Mouse (Mus musculus): ENCODE results near the gene Gm20422. TPM values are rescaled to one million over a fixed set of nuclear protein-coding genes. Genes with fewer than 3 reads are reported as not detected.

Gene Gm20422
- polyA plus RNA-seq, 1 experiment = not detected

DNA sequence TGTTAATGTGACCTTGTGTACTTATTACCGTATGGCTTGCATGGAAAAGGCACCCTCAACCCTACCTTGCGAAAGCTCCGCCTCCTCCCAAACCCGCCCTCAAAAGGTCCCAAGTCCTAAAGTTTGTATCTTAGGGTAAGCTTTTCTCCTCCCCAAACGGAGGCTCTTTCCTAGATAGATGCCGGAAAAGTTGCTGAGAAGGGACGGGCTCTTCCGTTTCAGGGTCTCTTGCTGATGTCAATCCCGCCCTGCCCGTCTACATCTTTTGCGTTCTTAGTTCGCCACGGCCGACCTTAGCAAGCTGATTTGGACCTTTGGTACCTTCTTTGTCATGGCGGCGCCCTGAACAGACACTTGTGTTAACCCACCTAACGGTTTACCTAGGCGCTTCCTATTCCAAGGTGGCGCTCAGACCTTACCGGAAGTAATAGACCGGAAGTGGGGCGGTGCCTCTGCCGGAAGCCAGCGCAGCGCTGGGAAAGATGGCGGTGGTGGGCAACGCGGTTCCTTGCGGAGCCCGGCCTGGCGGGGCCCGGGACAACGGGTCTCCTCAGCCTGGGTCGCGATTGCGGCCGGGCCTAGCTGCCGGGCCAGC is 16.2 kb upstream of the Gm20422 start, which contains the start of the genes Atp13a1 and Zfp866:
Atp13a1 (plus strand) TSS at position 391 of the 595 bp plus-strand sequence.
Zfp866 (minus strand) TSS at position 406 of the 595 bp plus-strand sequence.
- peak within 1 kb of the TSS; percentile 94 for H3K27ac ChIP-seq (ENCODE audit: insufficient read depth, low read length)
- H3K9ac ChIP-seq (ENCODE audit: low read depth, poor library complexity, severe bottlenecking) = peak within 1 kb of the TSS; percentile 96
- H3K9me3 ChIP-seq (replicated peaks; ENCODE audit: control insufficient read depth, insufficient read depth, low read length, poor library complexity, severe bottlenecking) = no peaks in the 10 kb centered on the region
- H3K4me1 ChIP-seq (ENCODE audit: control insufficient read depth, insufficient read depth, low read length) = no peaks in the 10 kb centered on the region
- no peak for TF ChIP-seq EP300 (IDR thresholded peaks at IDR 0.05; ENCODE audit: insufficient read depth, low read depth, low read length)
- TF ChIP-seq POLR2A (IDR thresholded peaks at IDR 0.05; ENCODE audit: insufficient read depth, low read length) = peak; percentile 90
- no peaks in the 10 kb centered on the region for H3K27me3 ChIP-seq (ENCODE audit: control insufficient read depth, insufficient read depth, low read length, poor library complexity, severe bottlenecking)
- peak within 1 kb of the TSS; percentile 94 for H3K4me3 ChIP-seq (ENCODE audit: low read depth, low read length)
- peaks cover 27% of the 10 kb centered on the region for H3K36me3 ChIP-seq (ENCODE audit: control insufficient read depth, insufficient read depth, low read length, poor library complexity, severe bottlenecking)

DNA sequence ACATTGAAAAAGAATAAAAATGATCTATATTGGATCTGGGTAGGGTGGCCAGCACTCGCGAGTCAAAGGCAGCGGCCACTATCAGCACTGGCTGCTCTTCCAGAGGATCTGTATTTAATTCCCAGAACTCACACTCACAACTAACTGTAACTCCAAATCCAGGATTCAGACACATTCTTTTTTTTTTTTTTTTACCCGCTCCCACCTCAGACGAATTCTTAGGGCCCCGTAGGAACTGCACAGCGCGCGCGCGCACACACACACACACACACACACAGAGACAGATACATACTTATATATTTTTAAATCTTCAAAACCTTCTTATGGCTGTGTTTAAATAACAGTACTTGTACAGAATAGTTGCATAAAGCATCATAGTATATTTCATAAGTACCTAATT is 15.7 kb upstream of the Gm20422 start:
- no peaks in the 10 kb centered on the region for H3K4me1 ChIP-seq (ENCODE audit: control insufficient read depth, insufficient read depth, low read length)
- H3K9ac ChIP-seq (ENCODE audit: low read depth, poor library complexity, severe bottlenecking) = peak overlapping the region; percentile 96
- H3K9me3 ChIP-seq (replicated peaks; ENCODE audit: control insufficient read depth, insufficient read depth, low read length, poor library complexity, severe bottlenecking) = no peaks in the 10 kb centered on the region
- H3K4me3 ChIP-seq (ENCODE audit: low read depth, low read length) = peak overlapping the region; percentile 94
- peak overlapping the region; percentile 94 for H3K27ac ChIP-seq (ENCODE audit: insufficient read depth, low read length)
- TF ChIP-seq POLR2A (IDR thresholded peaks at IDR 0.05; ENCODE audit: insufficient read depth, low read length) (no peak), CTCF (IDR thresholded peaks at IDR 0.05; ENCODE audit: low read depth, low read length) (no peak), EP300 (IDR thresholded peaks at IDR 0.05; ENCODE audit: insufficient read depth, low read depth, low read length) (no peak)
- no peaks in the 10 kb centered on the region for H3K27me3 ChIP-seq (ENCODE audit: control insufficient read depth, insufficient read depth, low read length, poor library complexity, severe bottlenecking)
- H3K36me3 ChIP-seq (ENCODE audit: control insufficient read depth, insufficient read depth, low read length, poor library complexity, severe bottlenecking) = peaks cover 22% of the 10 kb centered on the region

DNA sequence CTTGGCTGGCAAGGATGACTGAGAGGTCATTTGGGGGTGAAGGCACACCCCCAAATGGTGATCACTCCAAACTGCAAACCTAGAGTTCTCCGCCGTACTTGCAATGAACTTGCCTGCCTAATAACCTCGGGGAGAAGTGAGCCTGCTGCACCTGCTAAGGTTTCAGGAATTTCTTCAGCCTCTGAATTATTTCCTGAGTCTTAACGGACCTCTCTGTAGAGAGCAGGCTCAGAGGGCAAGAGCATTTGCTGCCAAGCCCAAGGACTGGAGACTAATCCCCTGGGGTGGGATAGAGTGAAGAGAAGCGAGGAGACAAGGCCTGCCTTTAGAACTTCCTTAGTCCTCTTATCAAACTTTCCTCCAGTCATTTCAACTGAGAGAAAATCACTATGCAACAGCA is 15.0 kb upstream of the Gm20422 start:
- TF ChIP-seq EP300 (IDR thresholded peaks at IDR 0.05; ENCODE audit: insufficient read depth, low read depth, low read length) = no peak
- TF ChIP-seq CTCF (IDR thresholded peaks at IDR 0.05; ENCODE audit: low read depth, low read length) = no peak
- TF ChIP-seq POLR2A (IDR thresholded peaks at IDR 0.05; ENCODE audit: insufficient read depth, low read length) = no peak
- peak overlapping the region; percentile 96 for H3K9ac ChIP-seq (ENCODE audit: low read depth, poor library complexity, severe bottlenecking)
- peaks cover 16% of the 10 kb centered on the region for H3K36me3 ChIP-seq (ENCODE audit: control insufficient read depth, insufficient read depth, low read length, poor library complexity, severe bottlenecking)
- no peaks in the 10 kb centered on the region for H3K27me3 ChIP-seq (ENCODE audit: control insufficient read depth, insufficient read depth, low read length, poor library complexity, severe bottlenecking)
- H3K27ac ChIP-seq (ENCODE audit: insufficient read depth, low read length) = peak overlapping the region; percentile 94
- no peaks in the 10 kb centered on the region for H3K9me3 ChIP-seq (replicated peaks; ENCODE audit: control insufficient read depth, insufficient read depth, low read length, poor library complexity, severe bottlenecking)
- H3K4me1 ChIP-seq (ENCODE audit: control insufficient read depth, insufficient read depth, low read length) = no peaks in the 10 kb centered on the region
- peak overlapping the region; percentile 17; the same call in 1 of the 2 replicates for H3K4me3 ChIP-seq (ENCODE audit: low read depth, low read length)

DNA sequence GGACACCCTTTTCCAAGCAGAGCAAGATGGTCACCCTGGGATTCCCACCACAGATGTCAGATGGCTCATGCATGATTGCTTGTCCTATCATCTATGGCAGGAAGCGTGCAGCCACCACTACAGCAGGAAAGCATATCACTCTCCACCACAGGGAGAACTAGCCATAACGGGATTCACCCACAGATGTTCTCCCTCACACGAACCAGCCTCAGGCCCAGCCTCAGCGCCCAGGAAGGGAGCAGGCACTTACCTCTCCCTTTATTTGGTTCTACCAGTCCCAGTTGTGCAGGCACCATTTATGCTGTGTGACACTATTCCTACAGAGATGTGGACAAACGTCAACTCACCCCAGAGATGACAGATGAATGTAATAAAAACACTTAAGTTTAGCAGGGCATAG is 14.4 kb upstream of the Gm20422 start:
- H3K36me3 ChIP-seq (ENCODE audit: control insufficient read depth, insufficient read depth, low read length, poor library complexity, severe bottlenecking) = peaks cover 9% of the 10 kb centered on the region
- H3K27ac ChIP-seq (ENCODE audit: insufficient read depth, low read length) = no peak overlapping the region; the same call in 1 of the 2 replicates
- no peak overlapping the region for H3K4me3 ChIP-seq (ENCODE audit: low read depth, low read length)
- H3K27me3 ChIP-seq (ENCODE audit: control insufficient read depth, insufficient read depth, low read length, poor library complexity, severe bottlenecking) = no peaks in the 10 kb centered on the region
- no peak overlapping the region for H3K9ac ChIP-seq (ENCODE audit: low read depth, poor library complexity, severe bottlenecking)
- no peak for TF ChIP-seq CTCF (IDR thresholded peaks at IDR 0.05; ENCODE audit: low read depth, low read length)
- no peak for TF ChIP-seq EP300 (IDR thresholded peaks at IDR 0.05; ENCODE audit: insufficient read depth, low read depth, low read length)
- no peak for TF ChIP-seq POLR2A (IDR thresholded peaks at IDR 0.05; ENCODE audit: insufficient read depth, low read length)
- H3K9me3 ChIP-seq (replicated peaks; ENCODE audit: control insufficient read depth, insufficient read depth, low read length, poor library complexity, severe bottlenecking) = no peaks in the 10 kb centered on the region
- no peaks in the 10 kb centered on the region for H3K4me1 ChIP-seq (ENCODE audit: control insufficient read depth, insufficient read depth, low read length)

DNA sequence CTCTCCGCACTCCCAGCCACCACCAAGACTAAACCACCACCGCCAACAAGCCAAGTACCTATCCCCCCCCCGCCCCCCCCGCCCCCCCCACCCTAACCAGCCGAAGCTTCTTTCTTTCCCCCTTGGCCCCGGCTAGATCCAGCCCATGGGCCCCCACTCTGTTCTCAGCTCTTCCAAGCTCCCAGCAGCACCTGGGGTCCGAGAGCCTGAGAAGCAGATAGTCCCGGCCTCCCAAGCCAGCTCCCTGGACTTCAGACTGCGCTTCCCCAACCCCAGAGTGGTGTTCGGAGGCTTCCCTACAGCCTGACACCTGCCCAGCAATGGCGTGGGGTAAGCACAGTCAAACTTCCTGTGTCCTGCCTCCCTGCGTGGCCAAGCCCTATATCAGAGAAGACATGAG is 2.4 kb upstream of the Gm20422 start:
- TF ChIP-seq POLR2A (IDR thresholded peaks at IDR 0.05; ENCODE audit: insufficient read depth, low read length) = no peak
- TF ChIP-seq EP300 (IDR thresholded peaks at IDR 0.05; ENCODE audit: insufficient read depth, low read depth, low read length) = no peak
- TF ChIP-seq CTCF (IDR thresholded peaks at IDR 0.05; ENCODE audit: low read depth, low read length) = no peak
- Histone ChIP-seq H3K36me3 (ENCODE audit: control insufficient read depth, insufficient read depth, low read length, poor library complexity, severe bottlenecking) (peaks cover 3% of the 10 kb centered on the region; the same call in 1 of the 2 replicates), H3K27ac (ENCODE audit: insufficient read depth, low read length) (no peak overlapping the region), H3K9ac (ENCODE audit: low read depth, poor library complexity, severe bottlenecking) (peak overlapping the region; percentile 69), H3K27me3 (ENCODE audit: control insufficient read depth, insufficient read depth, low read length, poor library complexity, severe bottlenecking) (no peaks in the 10 kb centered on the region), H3K9me3 (replicated peaks; ENCODE audit: control insufficient read depth, insufficient read depth, low read length, poor library complexity, severe bottlenecking) (no peaks in the 10 kb centered on the region), H3K4me3 (ENCODE audit: low read depth, low read length) (peak overlapping the region; percentile 49), H3K4me1 (ENCODE audit: control insufficient read depth, insufficient read depth, low read length) (no peaks in the 10 kb centered on the region)

DNA sequence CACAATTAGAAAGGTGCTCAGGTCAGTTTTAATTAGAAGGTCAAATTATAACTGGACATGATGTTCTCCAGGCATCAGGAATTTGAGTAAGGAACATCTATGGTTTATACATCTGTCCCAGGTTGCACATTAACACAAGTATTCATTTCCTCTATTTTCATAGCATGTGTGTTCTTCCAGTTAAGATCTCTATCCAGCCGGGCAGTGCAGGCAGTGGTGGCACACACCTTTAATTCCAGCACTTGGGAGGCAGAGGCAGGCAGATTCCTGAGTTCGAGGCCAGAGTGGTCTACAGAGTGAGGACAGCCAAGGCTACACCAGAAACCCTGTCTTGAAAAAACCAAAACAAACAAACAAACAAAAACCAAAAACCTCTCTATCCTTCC is 456 bp upstream of the Gm20422 start:
- Histone ChIP-seq H3K4me1 (ENCODE audit: control insufficient read depth, insufficient read depth, low read length) (no peaks in the 10 kb centered on the region), H3K4me3 (ENCODE audit: low read depth, low read length) (peak overlapping the region; percentile 26; the same call in 1 of the 2 replicates), H3K36me3 (ENCODE audit: control insufficient read depth, insufficient read depth, low read length, poor library complexity, severe bottlenecking) (peaks cover 7% of the 10 kb centered on the region; the same call in 1 of the 2 replicates), H3K27me3 (ENCODE audit: control insufficient read depth, insufficient read depth, low read length, poor library complexity, severe bottlenecking) (no peaks in the 10 kb centered on the region), H3K9me3 (replicated peaks; ENCODE audit: control insufficient read depth, insufficient read depth, low read length, poor library complexity, severe bottlenecking) (no peaks in the 10 kb centered on the region), H3K9ac (ENCODE audit: low read depth, poor library complexity, severe bottlenecking) (0 out of 2 replicates have a peak overlapping the region, but pooled peaks have one; percentile 19), H3K27ac (ENCODE audit: insufficient read depth, low read length) (peak overlapping the region; percentile 43; the same call in 1 of the 2 replicates)
- TF ChIP-seq EP300 (IDR thresholded peaks at IDR 0.05; ENCODE audit: insufficient read depth, low read depth, low read length) (no peak), POLR2A (IDR thresholded peaks at IDR 0.05; ENCODE audit: insufficient read depth, low read length) (no peak), CTCF (IDR thresholded peaks at IDR 0.05; ENCODE audit: low read depth, low read length) (no peak)

Data from ES-Bruce4 (cell line).